Mouse (Mus musculus): ENCODE results near the gene Fat3.

Fat3 gene

GRCm38 (mm10) chr9:16147735-16148134 lies 353.4 kb downstream of the Fat3 start:
- DNase-seq (ENCODE audit: low spot score): no peak

GRCm38 (mm10) chr9:16144684-16145083 lies 356.4 kb downstream of the Fat3 start:
- DNase-seq (ENCODE audit: low spot score): no peak

- no peak for DNase-seq (ENCODE audit: low spot score)
These were observed 361.8 kb downstream of the Fat3 start for GRCm38 (mm10) chr9:16139300-16139699.

- DNase-seq (ENCODE audit: low spot score): no peak
These were observed 368.0 kb downstream of the Fat3 start for GRCm38 (mm10) chr9:16133098-16133497.

- no peak for DNase-seq (ENCODE audit: low spot score)
These were observed 368.5 kb downstream of the Fat3 start for GRCm38 (mm10) chr9:16132594-16132993.

- DNase-seq (ENCODE audit: low spot score): no peak
These were observed 379.3 kb downstream of the Fat3 start for GRCm38 (mm10) chr9:16121756-16122155.

- DNase-seq (ENCODE audit: low spot score): no peak
These were observed 386.1 kb downstream of the Fat3 start for GRCm38 (mm10) chr9:16114821-16115485.

- no peak for DNase-seq (ENCODE audit: low spot score)
These were observed 387.0 kb downstream of the Fat3 start for GRCm38 (mm10) chr9:16113936-16114642.

- DNase-seq (ENCODE audit: low spot score): no peak
These were observed 393.2 kb downstream of the Fat3 start for GRCm38 (mm10) chr9:16107900-16108299.

- no peak for DNase-seq (ENCODE audit: low spot score)
These were observed 393.7 kb downstream of the Fat3 start for GRCm38 (mm10) chr9:16107386-16107785.

- no peak for DNase-seq (ENCODE audit: low spot score)
These were observed 402.5 kb downstream of the Fat3 start for GRCm38 (mm10) chr9:16098553-16098952.

GRCm38 (mm10) chr9:16093047-16093668 lies 407.9 kb downstream of the Fat3 start:
- no peak for DNase-seq (ENCODE audit: low spot score)

GRCm38 (mm10) chr9:16092051-16092967 lies 408.8 kb downstream of the Fat3 start:
- no peak for DNase-seq (ENCODE audit: low spot score)

GRCm38 (mm10) chr9:16079292-16079691 lies 421.8 kb downstream of the Fat3 start:
- DNase-seq (ENCODE audit: low spot score): no peak

- DNase-seq (ENCODE audit: low spot score): no peak
These were observed 426.4 kb downstream of the Fat3 start for GRCm38 (mm10) chr9:16074664-16075063.

GRCm38 (mm10) chr9:16074116-16074515 lies 427.0 kb downstream of the Fat3 start:
- DNase-seq (ENCODE audit: low spot score): no peak

GRCm38 (mm10) chr9:16063447-16063846 lies 437.6 kb downstream of the Fat3 start:
- DNase-seq (ENCODE audit: low spot score): no peak

GRCm38 (mm10) chr9:16062472-16062871 lies 438.6 kb downstream of the Fat3 start:
- no peak for DNase-seq (ENCODE audit: low spot score)

- no peak for DNase-seq (ENCODE audit: low spot score)
These were observed 454.4 kb downstream of the Fat3 start for GRCm38 (mm10) chr9:16046686-16047085.

- no peak for DNase-seq (ENCODE audit: low spot score)
These were observed 463.7 kb downstream of the Fat3 start for GRCm38 (mm10) chr9:16037375-16037774.

- DNase-seq (ENCODE audit: low spot score): no peak
These were observed 464.7 kb downstream of the Fat3 start for GRCm38 (mm10) chr9:16036346-16036745.

- DNase-seq (ENCODE audit: low spot score): no peak
These were observed 471.3 kb downstream of the Fat3 start for GRCm38 (mm10) chr9:16029715-16030285.
